In the genomic region with DNA sequence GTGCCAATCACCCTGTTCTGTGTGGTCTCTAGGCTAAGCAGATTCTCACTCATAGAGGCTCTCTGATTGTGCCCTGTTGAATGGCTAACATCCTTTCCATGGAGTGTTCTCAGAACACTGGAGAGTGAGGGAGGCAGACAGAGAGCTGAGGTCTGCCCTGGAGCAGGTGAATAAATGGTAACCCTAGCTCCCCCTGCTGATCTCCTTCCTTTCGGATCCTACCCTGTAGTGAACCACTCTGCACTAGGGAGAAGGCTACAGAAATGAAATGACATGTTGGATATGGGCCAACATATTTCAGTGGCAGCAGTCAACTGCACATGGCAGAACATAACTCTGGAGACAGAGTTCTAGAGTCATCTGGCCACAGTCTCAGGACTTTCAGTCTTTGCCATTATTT, we compare ENCODE assay signal across 1 mouse cellular context.
TF ChIP-seq lines count a peak whose summit lies in the region.

No protein-coding gene starts in this region.

TF ChIP-seq in CH12.LX, 34 proteins besides CTCF, POLR2A, EP300 and RAD21:
- TF ChIP-seq MAZ (IDR thresholded peaks at IDR 0.05; ENCODE audit: low read depth, low read length) (no peak), SMC3 (IDR thresholded peaks at IDR 0.05; ENCODE audit: low read depth, low read length) (peak; percentile 37)
